Mouse (Mus musculus) lung, postnatal 25 days (tissue): Measurements from ENCODE around the gene Syt9.
A peak's percentile ranks its signal among the peaks of the same experiment; 100 is the strongest.
"Not testable (repeated sequence)": the region's sequence is repeated elsewhere in the genome, so short reads cannot be mapped to it uniquely, and the experiment has no call there.

Experiments used
- DNase-seq: peaks from one replicate; pipeline ENCODE4 v3.0.0; 2022; ENCODE audit warnings: low spot score

The Syt9 gene

GRCm38 (mm10) chr7:107461699-107462440 lies 91.3 kb downstream of the Syt9 start:
- no peak for DNase-seq

- no peak for DNase-seq
Measured at GRCm38 (mm10) chr7:107462962-107463361, 92.4 kb downstream of the Syt9 start.

GRCm38 (mm10) chr7:107465081-107465480 lies 94.6 kb downstream of the Syt9 start:
- no peak for DNase-seq

GRCm38 (mm10) chr7:107478979-107479965 lies 108.7 kb downstream of the Syt9 start:
- DNase-seq, result no peak

- DNase-seq, result not testable (repeated sequence)
Measured at GRCm38 (mm10) chr7:107485709-107486108, 115.2 kb downstream of the Syt9 start.

GRCm38 (mm10) chr7:107495428-107495827 lies 124.9 kb downstream of the Syt9 start:
- DNase-seq, result no peak

GRCm38 (mm10) chr7:107496923-107497322 lies 126.4 kb downstream of the Syt9 start:
- no peak for DNase-seq

GRCm38 (mm10) chr7:107500641-107501040 lies 130.1 kb downstream of the Syt9 start:
- no peak for DNase-seq

GRCm38 (mm10) chr7:107504761-107505712 lies 134.5 kb downstream of the Syt9 start:
- no peak for DNase-seq

GRCm38 (mm10) chr7:107507920-107508319 lies 137.4 kb downstream of the Syt9 start:
- no peak for DNase-seq

- no peak for DNase-seq
Measured at GRCm38 (mm10) chr7:107509740-107510139, 139.2 kb downstream of the Syt9 start.

GRCm38 (mm10) chr7:107516704-107517410 lies 146.3 kb downstream of the Syt9 start:
- no peak for DNase-seq

- DNase-seq, result no peak
Measured at GRCm38 (mm10) chr7:107519256-107520025, 148.9 kb downstream of the Syt9 start.

- no peak for DNase-seq
Measured at GRCm38 (mm10) chr7:107521411-107521810, 150.9 kb downstream of the Syt9 start.

GRCm38 (mm10) chr7:107526299-107526698 lies 155.8 kb downstream of the Syt9 start:
- DNase-seq, result peak; percentile 18

- DNase-seq, result no peak
Measured at GRCm38 (mm10) chr7:107528169-107528772, 157.7 kb downstream of the Syt9 start.

- DNase-seq, result no peak
Measured at GRCm38 (mm10) chr7:107529364-107529763, 158.8 kb downstream of the Syt9 start.

- DNase-seq, result no peak
Measured at GRCm38 (mm10) chr7:107535311-107535710, 164.8 kb downstream of the Syt9 start.

- no peak for DNase-seq
Measured at GRCm38 (mm10) chr7:107536516-107536915, 166.0 kb downstream of the Syt9 start.

- peak; percentile 5 for DNase-seq
Measured at GRCm38 (mm10) chr7:107540034-107540433, 169.5 kb downstream of the Syt9 start.
